In the genomic region with DNA sequence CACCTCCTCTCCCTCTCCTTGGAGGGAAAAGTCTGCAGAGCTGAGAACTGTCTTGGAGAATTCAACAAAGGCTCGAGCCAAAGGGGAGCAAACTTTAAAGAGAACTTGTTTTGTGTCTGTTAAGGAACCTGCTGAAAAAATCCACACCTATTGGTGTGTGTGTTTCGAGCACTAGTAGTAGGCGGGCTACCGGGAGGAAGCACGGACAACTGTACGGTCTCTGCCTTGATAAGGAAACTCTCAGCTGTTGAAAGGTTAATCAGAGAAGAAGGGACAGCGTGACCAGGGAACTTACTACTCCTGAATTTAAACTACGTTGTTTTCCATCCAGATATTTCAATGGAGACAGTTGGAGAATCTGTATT, we compare ENCODE assay signal across 8 mouse cellular contexts.
DNase-seq lines count a peak whose midpoint lies in the region; ATAC-seq and TF ChIP-seq lines count a peak whose summit lies in the region.

No protein-coding gene starts in this region.

- H3K4me3 ChIP-seq in kidney, adult 2 months (ENCODE audit: insufficient read depth, low read depth, low read length) = peak overlapping the region; percentile 38
- H3K4me3 ChIP-seq in hindbrain, embryonic 12.5 days = peak overlapping the region; percentile 38
- H3K4me3 ChIP-seq in midbrain, embryonic 10.5 days = peak overlapping the region; percentile 59

- H3K27me3 ChIP-seq in kidney, adult 2 months (replicated peaks; ENCODE audit: control insufficient read depth, insufficient read depth, low read length) = no peaks in the 10 kb centered on the region
- no peaks in the 10 kb centered on the region for H3K27me3 ChIP-seq in Patski
- no peaks in the 10 kb centered on the region for H3K27me3 ChIP-seq in hindbrain, embryonic 12.5 days
- no peaks in the 10 kb centered on the region for H3K27me3 ChIP-seq in midbrain, embryonic 10.5 days (ENCODE audit: low read depth, poor library complexity, severe bottlenecking)

- DNase-seq in kidney, adult 2 months = no peak
- DNase-seq in kidney, postnatal 25 days = no peak
- no peak for DNase-seq in Patski (ENCODE audit: low read depth, low spot score)
- DNase-seq in midbrain, embryonic 10.5 days (ENCODE audit: low spot score) = no peak
- DNase-seq in ovary, postnatal 36 days (ENCODE audit: low spot score) = no peak
- DNase-seq in frontal cortex, adult 2 months (ENCODE audit: extremely low spot score in 1 of 2, low spot score in 1 of 2) = no peak
- DNase-seq in retina, postnatal 1 day = no peak

- in situ Hi-C loops in Patski (cut with MboI; ENCODE audit: low pct_unique_long_range_greater_than_20kb) = loop anchor here (5.0 kb wide), 1 partner anchor 53 kb away; no protein-coding TSS in a partner anchor

- POLR2A ChIA-PET in Patski (lab: Charles Lee) = interaction anchor here (1.2 to 1.3 kb wide), 2 partner anchors 18 to 46 kb away, joined by 5 read pairs; no protein-coding TSS in a partner anchor

- no peaks in the 10 kb centered on the region for H3K36me3 ChIP-seq in kidney, adult 2 months (ENCODE audit: control insufficient read depth, insufficient read depth, low read length)
- peaks cover 13% of the 10 kb centered on the region; the same call in 1 of the 2 replicates for H3K36me3 ChIP-seq in hindbrain, embryonic 12.5 days
- H3K36me3 ChIP-seq in midbrain, embryonic 10.5 days = peaks cover 38% of the 10 kb centered on the region

- no peak for TF ChIP-seq POLR2A in kidney, adult 2 months (IDR thresholded peaks at IDR 0.05; ENCODE audit: low read depth, low read length)

- no peak for TF ChIP-seq CTCF in kidney, adult 2 months (conservative IDR thresholded peaks at IDR 0.05; ENCODE audit: insufficient read depth, insufficient read length, low read depth, low read length)
- no peak for TF ChIP-seq CTCF in Patski (IDR thresholded peaks at IDR 0.05)

- H3K9ac ChIP-seq in hindbrain, embryonic 12.5 days = peak overlapping the region; percentile 67

- no peaks in the 10 kb centered on the region for H3K4me1 ChIP-seq in kidney, adult 2 months (ENCODE audit: control insufficient read depth, insufficient read depth, low read length)
- H3K4me1 ChIP-seq in hindbrain, embryonic 12.5 days = peaks cover 81% of the 10 kb centered on the region
- H3K4me1 ChIP-seq in midbrain, embryonic 10.5 days = peaks cover 95% of the 10 kb centered on the region

- H3K9me3 ChIP-seq in hindbrain, embryonic 12.5 days (replicated peaks) = no peaks in the 10 kb centered on the region
- H3K9me3 ChIP-seq in midbrain, embryonic 10.5 days (replicated peaks) = no peaks in the 10 kb centered on the region

- peak; percentile 14 for ATAC-seq in Patski
- ATAC-seq in hindbrain, embryonic 12.5 days (ENCODE audit: low FRiP score) = peak; percentile 6; the same call in 1 of the 2 replicates

- 0% methylated on average over 8 of the region's 8 CpGs for WGBS in kidney, adult 2 months
- WGBS in hindbrain, embryonic 12.5 days = under 1% methylated on average over 8 of the region's 8 CpGs
- 3% methylated on average over 8 of the region's 8 CpGs for WGBS in midbrain, embryonic 10.5 days

- H3K4me2 ChIP-seq in hindbrain, embryonic 12.5 days (replicated peaks) = peak overlapping the region; percentile 56

- H3K27ac ChIP-seq in kidney, adult 2 months (ENCODE audit: insufficient read depth, low read depth, low read length) = peak overlapping the region; percentile 84
- peak overlapping the region; percentile 90 for H3K27ac ChIP-seq in hindbrain, embryonic 12.5 days
- H3K27ac ChIP-seq in midbrain, embryonic 10.5 days (replicated peaks) = peak overlapping the region; percentile 93

- CTCF ChIA-PET in Patski (lab: Charles Lee) = interaction anchor here (1.0 to 1.7 kb wide), 2 partner anchors 15 to 62 kb away, joined by 3 to 4 read pairs; no protein-coding TSS in a partner anchor
